Mouse (Mus musculus): ENCODE data around the gene Dyrk1a. TPM values are rescaled to one million over a fixed set of nuclear protein-coding genes. Genes with fewer than 3 reads are reported as not detected.

The Dyrk1a gene
- polyA plus RNA-seq, 1 experiment from 2014 or later, result 8.6 TPM

DNA sequence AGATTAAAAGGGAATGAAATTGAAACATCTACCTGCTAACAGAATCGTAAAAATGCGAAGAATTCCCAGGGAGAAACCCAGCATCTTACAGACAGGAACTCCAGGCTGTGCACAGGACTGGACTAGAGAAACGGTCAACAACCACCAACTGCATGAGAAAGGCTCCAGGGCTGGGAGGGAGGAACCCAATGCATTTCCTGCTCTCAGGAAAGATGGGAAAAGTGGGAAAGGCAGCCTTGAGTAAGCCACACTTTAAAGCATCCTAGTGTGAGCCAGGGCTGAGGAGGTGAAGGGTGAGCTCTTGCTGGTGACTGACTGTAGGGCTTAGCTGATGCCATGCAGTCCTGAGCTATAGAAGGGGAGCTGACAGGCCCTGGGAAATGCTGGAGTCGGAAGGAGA is 131.3 kb downstream of the Dyrk1a start:
- no peaks in the 10 kb centered on the region for H3K9me3 ChIP-seq (replicated peaks; ENCODE audit: low read length)
- 64% methylated on average over 4 of the region's 4 CpGs for WGBS
- DNase-seq (ENCODE audit: low spot score), result no peak
- H3K9ac ChIP-seq (ENCODE audit: low read depth, low read length), result no peak overlapping the region
- TF ChIP-seq CTCF (IDR thresholded peaks at IDR 0.05; ENCODE audit: low read depth), result no peak
- no peak overlapping the region for H3K27ac ChIP-seq
- H3K4me1 ChIP-seq (replicated peaks; ENCODE audit: insufficient read depth, low read length), result no peaks in the 10 kb centered on the region
- H3K4me3 ChIP-seq (replicated peaks; ENCODE audit: low read depth, low read length), result no peak overlapping the region
- ATAC-seq (replicated peaks; ENCODE audit: low FRiP score, low read depth), result no peak
- no peaks in the 10 kb centered on the region for H3K27me3 ChIP-seq (ENCODE audit: insufficient read depth, low read length)
- no peak overlapping the region for H3K4me2 ChIP-seq (ENCODE audit: low read length)
- H3K36me3 ChIP-seq (ENCODE audit: insufficient read depth, low read length), result no peaks in the 10 kb centered on the region

DNA sequence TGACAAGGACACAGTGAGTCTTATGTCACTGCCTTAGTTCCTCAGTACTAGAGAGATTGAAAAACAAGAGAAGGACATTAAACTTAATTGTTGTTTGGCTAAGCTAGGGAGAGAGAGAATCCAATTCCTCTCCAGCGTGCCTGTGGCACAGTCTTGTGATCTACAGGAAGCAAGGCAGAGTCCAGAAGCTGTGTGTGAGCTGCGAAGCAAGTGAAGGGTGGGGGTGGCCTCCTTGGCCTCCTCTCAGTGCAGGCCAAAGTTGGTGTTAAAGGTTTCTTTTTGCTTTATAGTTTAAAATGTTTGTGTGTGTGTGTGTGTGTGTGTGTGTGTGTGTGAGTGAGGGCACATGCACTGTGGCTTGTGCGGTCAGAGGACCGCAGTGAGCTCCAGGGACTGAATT is 132.2 kb downstream of the Dyrk1a start:
- H3K27me3 ChIP-seq (ENCODE audit: insufficient read depth, low read length), result no peaks in the 10 kb centered on the region
- no peaks in the 10 kb centered on the region for H3K4me1 ChIP-seq (replicated peaks; ENCODE audit: insufficient read depth, low read length)
- no peaks in the 10 kb centered on the region for H3K36me3 ChIP-seq (ENCODE audit: insufficient read depth, low read length)
- TF ChIP-seq CTCF (IDR thresholded peaks at IDR 0.05; ENCODE audit: low read depth), result no peak
- 0 out of 2 replicates have a peak overlapping the region, but pooled peaks have one; percentile 8 for H3K27ac ChIP-seq
- no peaks in the 10 kb centered on the region for H3K9me3 ChIP-seq (replicated peaks; ENCODE audit: low read length)
- DNase-seq (ENCODE audit: low spot score) (no peak), ATAC-seq (replicated peaks; ENCODE audit: low FRiP score, low read depth) (no peak; the same call in 1 of the 2 replicates)
- H3K4me2 ChIP-seq (ENCODE audit: low read length), result no peak overlapping the region
- H3K9ac ChIP-seq (ENCODE audit: low read depth, low read length), result no peak overlapping the region
- WGBS, result 51% methylated on average over 4 of the region's 4 CpGs
- H3K4me3 ChIP-seq (replicated peaks; ENCODE audit: low read depth, low read length), result no peak overlapping the region

GRCm38 (mm10) chr16:94713480-94714094 is 143.8 kb downstream of the Dyrk1a start:
- no peaks in the 10 kb centered on the region for H3K27me3 ChIP-seq (ENCODE audit: insufficient read depth, low read length)
- TF ChIP-seq CTCF (IDR thresholded peaks at IDR 0.05; ENCODE audit: low read depth), result peak; percentile 98
- 8% methylated on average over 25 of the region's 25 CpGs for WGBS

GRCm38 (mm10) chr16:94714483-94714882 is 144.7 kb downstream of the Dyrk1a start:
- peak overlapping the region; percentile 48; the same call in 1 of the 2 replicates for H3K4me2 ChIP-seq (ENCODE audit: low read length)
- H3K36me3 ChIP-seq (ENCODE audit: insufficient read depth, low read length), result no peaks in the 10 kb centered on the region
- H3K9me3 ChIP-seq (replicated peaks; ENCODE audit: low read length), result 0 out of 2 replicates have a peak, but pooled peaks cover 3% of the 10 kb centered on the region
- no peak for TF ChIP-seq CTCF (IDR thresholded peaks at IDR 0.05; ENCODE audit: low read depth)
- H3K27ac ChIP-seq, result no peak overlapping the region; the same call in 1 of the 2 replicates
- peaks cover 4% of the 10 kb centered on the region for H3K4me1 ChIP-seq (replicated peaks; ENCODE audit: insufficient read depth, low read length)
- DNase-seq (ENCODE audit: low spot score), result peak; percentile 87
- no peak overlapping the region for H3K4me3 ChIP-seq (replicated peaks; ENCODE audit: low read depth, low read length)
- WGBS, result 13% methylated on average over 14 of the region's 14 CpGs
- no peak overlapping the region for H3K9ac ChIP-seq (ENCODE audit: low read depth, low read length)
- no peaks in the 10 kb centered on the region for H3K27me3 ChIP-seq (ENCODE audit: insufficient read depth, low read length)
- 0 out of 2 replicates have a peak, but pooled peaks have one; percentile 50 for ATAC-seq (replicated peaks; ENCODE audit: low FRiP score, low read depth)

More at GRCm38 (mm10) chr16:94713480-94714094, 143.8 kb downstream of the Dyrk1a start:
- peaks cover 4% of the 10 kb centered on the region for H3K4me1 ChIP-seq (replicated peaks; ENCODE audit: insufficient read depth, low read length)
- H3K9me3 ChIP-seq (replicated peaks; ENCODE audit: low read length), result 0 out of 2 replicates have a peak, but pooled peaks cover 3% of the 10 kb centered on the region
- H3K36me3 ChIP-seq (ENCODE audit: insufficient read depth, low read length), result no peaks in the 10 kb centered on the region
- H3K27ac ChIP-seq, result no peak overlapping the region
- peak; percentile 84 for ATAC-seq (replicated peaks; ENCODE audit: low FRiP score, low read depth)
- peak; percentile 90 for DNase-seq (ENCODE audit: low spot score)
- peak overlapping the region; percentile 48 for H3K4me2 ChIP-seq (ENCODE audit: low read length)
- H3K9ac ChIP-seq (ENCODE audit: low read depth, low read length), result no peak overlapping the region
- H3K4me3 ChIP-seq (replicated peaks; ENCODE audit: low read depth, low read length), result no peak overlapping the region; the same call in 1 of the 2 replicates

DNA sequence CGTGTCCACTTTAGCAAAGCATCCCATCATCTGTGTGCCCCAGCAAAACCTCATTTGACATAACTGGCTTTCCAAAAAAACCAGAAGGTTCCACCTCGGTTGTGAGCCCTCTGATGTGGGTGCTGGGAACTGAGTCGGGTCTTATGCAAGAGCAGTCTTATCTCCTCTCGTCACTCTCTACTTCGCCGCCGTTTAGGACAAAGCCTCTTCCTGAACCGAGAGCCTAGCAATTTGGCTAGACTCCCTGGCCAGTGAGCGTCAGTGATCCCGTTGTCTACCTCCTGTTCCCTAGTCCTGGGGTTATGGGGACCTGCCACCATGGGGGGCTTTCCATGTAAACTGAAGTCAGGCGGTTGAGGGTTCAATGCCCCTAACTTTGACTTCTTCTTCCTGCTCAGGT is 147.2 kb downstream of the Dyrk1a start:
- no peak for ATAC-seq (replicated peaks; ENCODE audit: low FRiP score, low read depth)
- H3K4me1 ChIP-seq (replicated peaks; ENCODE audit: insufficient read depth, low read length), result peaks cover 4% of the 10 kb centered on the region
- no peak overlapping the region for H3K4me3 ChIP-seq (replicated peaks; ENCODE audit: low read depth, low read length)
- no peak for DNase-seq (ENCODE audit: low spot score)
- 93% methylated on average over 11 of the region's 11 CpGs for WGBS
- no peak overlapping the region for H3K27ac ChIP-seq
- no peaks in the 10 kb centered on the region for H3K27me3 ChIP-seq (ENCODE audit: insufficient read depth, low read length)
- TF ChIP-seq CTCF (IDR thresholded peaks at IDR 0.05; ENCODE audit: low read depth), result no peak
- no peak overlapping the region for H3K4me2 ChIP-seq (ENCODE audit: low read length)
- H3K36me3 ChIP-seq (ENCODE audit: insufficient read depth, low read length), result no peaks in the 10 kb centered on the region
- no peak overlapping the region for H3K9ac ChIP-seq (ENCODE audit: low read depth, low read length)
- H3K9me3 ChIP-seq (replicated peaks; ENCODE audit: low read length), result 0 out of 2 replicates have a peak, but pooled peaks cover 3% of the 10 kb centered on the region

DNA sequence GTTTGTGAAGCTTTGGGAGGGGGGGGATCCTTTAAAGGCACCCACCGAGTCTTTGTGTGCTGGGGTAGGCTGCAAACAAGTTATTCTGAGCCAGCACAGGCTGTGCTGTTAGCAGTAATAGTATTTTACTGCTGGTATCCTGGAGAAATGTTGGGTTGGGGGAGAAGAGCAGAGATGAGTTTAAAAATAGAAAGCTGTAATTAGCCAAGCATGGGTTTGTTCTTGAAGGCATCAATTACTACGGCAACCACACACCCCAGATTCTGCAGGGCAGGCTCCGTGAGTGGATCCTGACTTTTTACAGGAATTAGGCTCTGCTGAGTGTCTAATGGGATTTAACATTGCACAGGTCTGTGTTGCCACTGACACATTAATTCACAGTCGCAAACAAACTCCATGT is 149.1 kb downstream of the Dyrk1a start:
- Histone ChIP-seq H3K9ac (ENCODE audit: low read depth, low read length) (no peak overlapping the region), H3K9me3 (replicated peaks; ENCODE audit: low read length) (0 out of 2 replicates have a peak, but pooled peaks cover 3% of the 10 kb centered on the region), H3K4me3 (replicated peaks; ENCODE audit: low read depth, low read length) (no peak overlapping the region), H3K4me2 (ENCODE audit: low read length) (no peak overlapping the region), H3K27me3 (ENCODE audit: insufficient read depth, low read length) (no peaks in the 10 kb centered on the region), H3K27ac (no peak overlapping the region), H3K36me3 (ENCODE audit: insufficient read depth, low read length) (no peaks in the 10 kb centered on the region), H3K4me1 (replicated peaks; ENCODE audit: insufficient read depth, low read length) (peaks cover 4% of the 10 kb centered on the region)
- 34% methylated on average over 4 of the region's 4 CpGs for WGBS
- TF ChIP-seq CTCF (IDR thresholded peaks at IDR 0.05; ENCODE audit: low read depth), result no peak
- ATAC-seq (replicated peaks; ENCODE audit: low FRiP score, low read depth) (no peak), DNase-seq (ENCODE audit: low spot score) (no peak)
